Mouse (Mus musculus): ENCODE results near the gene Zbtb43.
A peak's percentile ranks its signal among the peaks of the same experiment; 100 is the strongest.

GRCm38 (mm10) chr2:33489565-33489964 is 21.2 kb upstream of the Zbtb43 start:
- TF ChIP-seq FOSL1 (IDR thresholded peaks at IDR 0.05; ENCODE audit: insufficient read depth, low read length, poor library complexity, severe bottlenecking), result no peak
- TF ChIP-seq USF1 (IDR thresholded peaks at IDR 0.05; ENCODE audit: low read depth), result no peak
- TF ChIP-seq CTCF (IDR thresholded peaks at IDR 0.05; ENCODE audit: control insufficient read depth, insufficient read depth, insufficient read length), result peak; percentile 14
- no peak for TF ChIP-seq MAX (IDR thresholded peaks at IDR 0.05)
- no peak for TF ChIP-seq CEBPB (IDR thresholded peaks at IDR 0.05; ENCODE audit: low read depth)
- no peak for TF ChIP-seq MYOG (IDR thresholded peaks at IDR 0.05; ENCODE audit: control insufficient read depth, extremely low read depth, insufficient read length)
- TF ChIP-seq MYOD1 (IDR thresholded peaks at IDR 0.05; ENCODE audit: control insufficient read depth, insufficient read length, low read depth), result no peak

All from C2C12 (cell line).